Mouse (Mus musculus) heart, adult 2 months (tissue): ENCODE data around the gene Fsd1l. TPM values are rescaled to one million over a fixed set of nuclear protein-coding genes. Genes with fewer than 3 reads are reported as not detected.

Experiments
- DNase-seq, 2 experiments: peaks; one replicate each; pipeline ENCODE4 v3.0.0; 2021
- H3K27ac ChIP-seq: fragments of 200-600 bp; 2 replicates; pipeline ENCODE4 v1.8.1; 2022
- H3K27me3 ChIP-seq: fragments of 200-500 bp; 2 replicates; pipeline ENCODE4 v1.6.1; 2012; ENCODE audit warnings: mild to moderate bottlenecking, low read length, inconsistent platforms, mixed read lengths; ENCODE audit not compliant: control insufficient read depth, insufficient read depth
- H3K36me3 ChIP-seq: fragments of 200-500 bp; 2 replicates; pipeline ENCODE4 v1.6.1; 2012; ENCODE audit warnings: low read length, inconsistent platforms; ENCODE audit not compliant: control insufficient read depth, insufficient read depth
- H3K4me1 ChIP-seq: fragments of 200-500 bp; 2 replicates; pipeline ENCODE4 v1.6.1; 2011; ENCODE audit warnings: low read length; ENCODE audit not compliant: control insufficient read depth, insufficient read depth
- H3K4me3 ChIP-seq: fragments of 200-600 bp; 2 replicates; pipeline ENCODE4 v1.8.1; 2022
- H3K79me2 ChIP-seq: fragments of 200-500 bp; replicated peaks from 2 replicates; pipeline ENCODE4 v1.6.1; 2012; ENCODE audit warnings: mild to moderate bottlenecking, inconsistent platforms, low read length, moderate library complexity, mixed read lengths; ENCODE audit not compliant: control insufficient read depth, insufficient read depth
- H3K9ac ChIP-seq: fragments of 200-500 bp; 2 replicates; pipeline ENCODE4 v1.6.1; 2012; ENCODE audit warnings: low read depth, mild to moderate bottlenecking, control low read depth, inconsistent platforms, low read length, mixed read lengths
- CTCF ChIP-seq: fragments of 200-600 bp; IDR thresholded peaks from 2 replicates; pipeline ENCODE4 v1.8.1; 2022; ENCODE audit warnings: antibody characterized with exemption, mild to moderate bottlenecking, moderate library complexity
- EP300 ChIP-seq: fragments of 200-500 bp; IDR thresholded peaks from 2 replicates; pipeline ENCODE4 v1.6.1; 2011; ENCODE audit warnings: low read depth, low read length, control low read depth; ENCODE audit not compliant: insufficient read depth
- POLR2A ChIP-seq: fragments of 200-500 bp; IDR thresholded peaks from 2 replicates; pipeline ENCODE4 v1.6.1; 2011; ENCODE audit warnings: mild to moderate bottlenecking, low read depth, low read length, control low read depth; ENCODE audit not compliant: insufficient read depth
- WGBS: fragments of 180-500 bp; shearing (Covaris S2); methylation state at CpG from one replicate; pipeline ENCODE4 v1.1.7; 2018; 5-methylcytosine and 5-hydroxymethylcytosine counted together
- intact Hi-C: fragments of 180-260 bp; cut with DNase I; formaldehyde crosslinking; loops from one replicate; pipeline ENCODE4 v1.15.1; 2025
- polyA plus RNA-seq: library from polyadenylated mRNA; depleted of rRNA; stranded (reverse); fragments of >200 nt; gene quantifications from 2 replicates; pipeline ENCODE4 v1.2.3, GENCODE M21; 2012
- total RNA-seq, 2 experiments: library from RNA; stranded (reverse); gene quantifications; 2 replicates each; pipeline ENCODE4 v1.2.3; 2021

The Fsd1l gene
- total and polyA plus RNA-seq, 3 experiments: 5.8 to 48.9 (median 48.7) TPM

DNA sequence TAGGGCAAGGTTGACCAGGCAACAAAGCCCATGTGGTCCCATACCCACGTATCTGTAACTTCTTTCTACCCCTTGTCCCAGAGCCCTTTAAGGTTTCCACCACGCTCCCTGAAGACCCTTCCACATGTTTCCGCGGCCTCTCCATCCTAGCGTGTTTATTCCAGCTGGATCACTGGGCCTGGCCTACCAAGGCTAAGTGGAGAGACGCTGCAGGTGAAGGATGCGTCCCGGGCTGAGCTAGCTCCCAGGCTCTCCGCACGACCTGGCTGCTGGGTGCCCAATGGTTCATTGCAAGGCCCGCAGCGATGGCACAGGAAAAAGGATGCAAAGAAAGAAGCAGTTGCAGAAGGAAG is 332 bp upstream of the Fsd1l start:
- Histone ChIP-seq H3K4me1 (peaks cover 11% of the 10 kb centered on the region), H3K27me3 (no peaks in the 10 kb centered on the region), H3K79me2 (no peaks in the 10 kb centered on the region), H3K36me3 (peaks cover 13% of the 10 kb centered on the region), H3K9ac (peak overlapping the region; percentile 87), H3K27ac (peak overlapping the region; percentile 88), H3K4me3 (peak overlapping the region; percentile 87)
- no peak for DNase-seq
- 24% methylated on average over 12 of the region's 12 CpGs for WGBS
- TF ChIP-seq EP300 (no peak), POLR2A (no peak), CTCF (no peak)
- intact Hi-C loops: loop anchor here (1.0 to 5.0 kb wide), 2 partner anchors 83 to 189 kb away; partner anchors contain the start of gene Slc44a1

DNA sequence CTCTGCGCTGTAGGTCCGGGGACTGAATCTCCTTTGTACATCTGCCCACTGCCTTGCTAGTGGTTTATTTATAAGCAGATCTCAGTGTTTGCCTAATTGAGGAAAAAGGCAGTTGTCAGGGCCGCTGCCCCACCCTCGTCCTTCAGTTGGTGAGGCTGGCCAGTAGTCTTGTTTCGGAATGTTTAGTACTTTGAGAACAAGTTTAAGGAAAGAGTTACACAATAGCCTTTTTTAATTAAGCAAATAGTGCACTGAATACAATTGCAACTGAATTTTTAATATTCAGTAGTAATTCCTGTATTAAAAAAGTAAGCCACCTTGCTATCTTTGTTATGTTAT is 709 bp downstream of the Fsd1l start:
- DNase-seq: no peak
- peaks cover 14% of the 10 kb centered on the region for H3K4me1 ChIP-seq
- intact Hi-C loops: loop anchor here (2.0 to 5.0 kb wide), 2 partner anchors 35 to 190 kb away; partner anchors contain the start of gene Slc44a1
- H3K36me3 ChIP-seq: peaks cover 15% of the 10 kb centered on the region
- TF ChIP-seq CTCF (no peak), EP300 (no peak), POLR2A (no peak)
- no peaks in the 10 kb centered on the region for H3K79me2 ChIP-seq
- peak overlapping the region; percentile 87 for H3K4me3 ChIP-seq
- peak overlapping the region; percentile 88 for H3K27ac ChIP-seq
- WGBS: under 1% methylated on average over 5 of the region's 5 CpGs
- peak overlapping the region; percentile 87 for H3K9ac ChIP-seq
- H3K27me3 ChIP-seq: no peaks in the 10 kb centered on the region

DNA sequence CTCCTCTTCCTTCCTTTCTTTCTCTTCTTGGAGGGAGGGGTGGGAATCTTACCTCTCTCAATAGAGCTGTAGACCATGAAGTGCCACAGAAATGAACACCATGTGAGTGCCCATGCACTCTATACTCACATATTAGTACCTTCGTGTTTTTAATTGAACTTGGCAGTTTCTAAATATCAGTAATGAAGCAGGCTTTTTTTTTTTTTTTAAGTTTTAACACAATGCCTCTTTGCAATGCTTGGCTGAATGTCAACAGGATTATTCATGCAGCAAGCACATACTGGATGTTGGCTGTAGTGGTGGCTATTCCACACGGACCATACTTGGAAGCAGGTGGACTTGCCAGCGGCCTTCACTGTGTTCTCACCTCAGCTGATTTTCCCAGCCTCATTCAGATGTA is 4.1 kb downstream of the Fsd1l start:
- intact Hi-C loops: no loop called here
- Histone ChIP-seq H3K4me3 (no peak overlapping the region), H3K27ac (peak overlapping the region; percentile 42), H3K4me1 (peaks cover 14% of the 10 kb centered on the region), H3K79me2 (peaks cover 1% of the 10 kb centered on the region; the same call in 1 of the 2 replicates), H3K9ac (no peak overlapping the region), H3K36me3 (peaks cover 29% of the 10 kb centered on the region), H3K27me3 (no peaks in the 10 kb centered on the region)
- TF ChIP-seq CTCF (no peak), POLR2A (no peak), EP300 (no peak)
- 17% methylated on average over 3 of the region's 3 CpGs for WGBS
- no peak for DNase-seq

DNA sequence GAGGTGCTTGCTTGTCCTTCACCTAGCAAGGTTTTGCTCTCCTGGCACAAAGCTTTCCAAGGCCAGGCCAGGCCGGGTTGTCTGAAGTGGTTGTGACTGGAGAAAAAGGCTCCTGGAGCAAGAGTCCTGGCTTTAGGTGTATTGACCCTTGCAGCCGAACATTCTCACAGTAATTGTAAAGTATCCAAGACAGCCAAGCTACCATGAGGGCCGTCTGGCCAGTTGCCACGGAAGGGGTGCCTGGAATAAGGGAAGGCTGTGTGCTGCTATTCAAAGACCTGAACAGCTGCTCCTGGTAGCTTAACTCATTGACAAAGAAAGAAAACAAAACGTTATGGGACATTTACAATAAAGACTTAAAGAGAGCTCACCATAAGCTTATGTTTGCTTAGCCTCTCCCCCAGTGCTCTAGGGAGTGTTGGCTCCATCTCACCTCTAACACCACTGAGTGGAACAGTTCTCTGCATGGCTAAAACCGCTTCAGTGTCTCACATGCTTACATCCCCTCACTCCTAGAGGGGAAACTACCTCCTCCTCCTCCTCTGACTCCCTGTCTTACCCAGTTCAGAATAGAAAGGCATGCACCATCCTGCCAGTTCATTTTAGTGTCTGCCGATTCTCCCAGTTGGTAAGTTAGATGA is 6.1 kb downstream of the Fsd1l start:
- intact Hi-C loops: no loop called here
- H3K27ac ChIP-seq: peak overlapping the region; percentile 79
- H3K79me2 ChIP-seq: peaks cover 1% of the 10 kb centered on the region
- no peaks in the 10 kb centered on the region for H3K27me3 ChIP-seq
- no peak overlapping the region for H3K9ac ChIP-seq
- TF ChIP-seq POLR2A: no peak
- TF ChIP-seq CTCF: no peak
- no peak for TF ChIP-seq EP300
- WGBS: 45% methylated on average over 7 of the region's 7 CpGs
- H3K4me1 ChIP-seq: peaks cover 12% of the 10 kb centered on the region
- peaks cover 29% of the 10 kb centered on the region for H3K36me3 ChIP-seq
- H3K4me3 ChIP-seq: no peak overlapping the region
- peak in 1 of 2 experiments; percentile 19 for DNase-seq

DNA sequence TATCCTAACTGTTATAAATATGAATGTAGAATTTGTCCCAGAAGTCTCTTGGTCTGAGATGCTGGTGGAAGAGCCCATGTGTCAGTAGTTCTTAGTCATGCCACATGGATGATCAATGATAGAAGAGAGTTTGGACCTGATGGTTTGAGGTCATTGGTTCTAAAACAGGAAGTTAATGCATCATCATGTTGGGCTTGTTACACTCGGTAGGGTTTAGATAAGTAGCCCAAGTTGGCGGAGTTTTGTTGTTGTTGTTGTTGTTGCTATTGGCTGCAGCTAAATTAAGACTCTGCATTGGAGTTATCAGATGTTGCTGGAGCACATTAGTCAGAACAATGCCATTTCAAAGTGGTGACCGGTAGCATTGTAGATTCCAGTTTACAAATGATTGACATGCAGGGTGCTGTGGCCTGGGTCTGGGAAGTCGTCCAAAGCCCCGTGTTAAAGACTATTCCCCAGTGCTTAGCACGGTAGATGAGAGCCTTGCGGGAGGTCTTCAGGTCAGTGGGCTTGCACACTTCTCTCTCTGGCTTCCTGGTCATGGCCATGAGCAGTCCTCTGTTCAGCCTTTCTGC is 7.4 kb downstream of the Fsd1l start:
- peak overlapping the region; percentile 82 for H3K27ac ChIP-seq
- TF ChIP-seq POLR2A (no peak), CTCF (no peak), EP300 (no peak)
- H3K27me3 ChIP-seq: no peaks in the 10 kb centered on the region
- peak; percentile 52 to 71 for DNase-seq
- H3K36me3 ChIP-seq: peaks cover 26% of the 10 kb centered on the region
- intact Hi-C loops: no loop called here
- WGBS: 19% methylated on average over 7 of the region's 7 CpGs
- H3K79me2 ChIP-seq: peaks cover 3% of the 10 kb centered on the region
- H3K4me3 ChIP-seq: no peak overlapping the region
- peaks cover 13% of the 10 kb centered on the region for H3K4me1 ChIP-seq
- H3K9ac ChIP-seq: no peak overlapping the region

DNA sequence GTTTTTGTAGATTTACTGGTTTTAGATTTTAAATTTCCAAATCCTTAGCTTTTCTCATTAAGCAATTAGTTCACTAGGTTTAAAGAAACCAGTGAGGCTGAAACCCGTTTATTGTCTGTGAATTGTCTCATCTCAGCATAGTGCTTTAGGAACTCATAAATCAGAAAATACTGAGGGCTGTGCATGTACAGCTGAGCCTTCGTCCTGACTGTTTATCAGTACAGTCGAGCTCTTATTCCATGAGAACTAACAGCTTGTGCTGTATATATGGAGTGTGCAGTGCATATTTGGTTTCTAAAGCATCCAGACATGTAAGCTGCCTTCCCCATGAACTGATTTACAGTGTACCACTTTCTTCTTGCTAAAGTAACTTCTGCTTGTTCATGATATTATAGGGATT is 26.8 kb downstream of the Fsd1l start:
- Histone ChIP-seq H3K4me3 (no peak overlapping the region), H3K9ac (no peak overlapping the region), H3K79me2 (no peaks in the 10 kb centered on the region; the same call in 1 of the 2 replicates), H3K36me3 (peaks cover 12% of the 10 kb centered on the region), H3K4me1 (no peaks in the 10 kb centered on the region; the same call in 1 of the 2 replicates), H3K27ac (no peak overlapping the region), H3K27me3 (no peaks in the 10 kb centered on the region)
- DNase-seq: no peak
- WGBS: 58% methylated on average over 3 of the region's 3 CpGs
- TF ChIP-seq POLR2A (no peak), CTCF (no peak), EP300 (no peak)
- intact Hi-C loops: no loop called here
